Mouse (Mus musculus) testis, adult 2 months (tissue): ENCODE data around the gene Fam181a.

Experiments used
- CTCF ChIP-seq: fragments of 200-500 bp; IDR thresholded peaks from 2 replicates; pipeline ENCODE4 v1.5.1; 2012; ENCODE audit warnings: low read depth, mild to moderate bottlenecking, inconsistent platforms, low read length, moderate library complexity; ENCODE audit not compliant: control insufficient read depth, insufficient read depth, insufficient replicate concordance
- POLR2A ChIP-seq: fragments of 200-500 bp; IDR thresholded peaks from 2 replicates; pipeline ENCODE4 v1.6.1; 2012; ENCODE audit warnings: low read depth, mild to moderate bottlenecking, inconsistent platforms, low read length, moderate library complexity; ENCODE audit not compliant: control insufficient read depth

DNA sequence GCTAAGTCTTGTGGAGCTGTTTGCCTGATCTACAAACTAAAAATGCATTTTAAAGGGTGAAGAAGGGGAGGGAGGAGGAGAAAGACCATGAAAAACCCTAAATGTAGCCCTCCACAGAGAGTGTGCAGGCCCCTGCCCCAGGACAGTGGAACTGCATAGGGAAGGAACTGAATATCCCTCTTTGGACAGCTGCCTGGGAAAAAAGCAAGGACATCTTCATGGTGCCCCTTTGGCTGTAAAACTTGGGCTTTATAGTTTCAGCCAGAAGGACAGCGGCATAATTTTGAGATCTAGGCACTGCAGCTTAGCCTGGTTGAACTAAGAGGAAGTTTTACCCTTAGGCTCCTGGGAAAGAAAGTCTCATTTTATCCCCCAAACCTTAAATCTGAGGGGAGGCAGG, 7.8 kb upstream of the Fam181a start:
- TF ChIP-seq POLR2A (no peak), CTCF (no peak)
